Mouse (Mus musculus) Patski (cell line): ENCODE data around the gene Ear2. TPM values are rescaled to one million over a fixed set of nuclear protein-coding genes. Genes with fewer than 3 reads are reported as not detected.
"Not testable (repeated sequence)": the region's sequence is repeated elsewhere in the genome, so short reads cannot be mapped to it uniquely, and the experiment has no call there.

Source experiments
- ATAC-seq: fragments of 100-300 bp; one replicate; pipeline ENCODE4 v1.8.0; 2021
- CTCF ChIA-PET: fragments of 350-600 bp; sonication (Branson Sonifier 250); formaldehyde crosslinking; loops from one replicate; lab custom pipeline; 2022; ENCODE audit warnings: inconsistent platforms; lab: Charles Lee
- POLR2A ChIA-PET: fragments of 350-600 bp; sonication (Branson Sonifier 250); formaldehyde crosslinking; loops from one replicate; lab custom pipeline; 2022; ENCODE audit warnings: antibody characterized with exemption, inconsistent platforms; lab: Charles Lee
- DNase-seq: peaks from one replicate; pipeline ENCODE4 v3.0.0-alpha.2; 2011; ENCODE audit warnings: low read depth, low spot score
- H3K27me3 ChIP-seq: fragments of 371-371 bp; one replicate; pipeline ENCODE4 v1.5.1; 2021
- CTCF ChIP-seq: fragments of 100-300 bp; IDR thresholded peaks from one replicate; pipeline ENCODE4 v1.5.1; 2021
- in situ Hi-C: fragments of 300-500 bp; cut with MboI; formaldehyde crosslinking; loops from 3 replicates; pipeline ENCODE4 v1.11.1; 2018; ENCODE audit warnings: low pct_unique_long_range_greater_than_20kb, mixed read lengths
- polyA plus RNA-seq: library from polyadenylated mRNA; unstranded; gene quantifications from one replicate; pipeline ENCODE4 v1.2.3, GENCODE M21; 2021

The Ear2 gene
- polyA plus RNA-seq = not detected

DNA sequence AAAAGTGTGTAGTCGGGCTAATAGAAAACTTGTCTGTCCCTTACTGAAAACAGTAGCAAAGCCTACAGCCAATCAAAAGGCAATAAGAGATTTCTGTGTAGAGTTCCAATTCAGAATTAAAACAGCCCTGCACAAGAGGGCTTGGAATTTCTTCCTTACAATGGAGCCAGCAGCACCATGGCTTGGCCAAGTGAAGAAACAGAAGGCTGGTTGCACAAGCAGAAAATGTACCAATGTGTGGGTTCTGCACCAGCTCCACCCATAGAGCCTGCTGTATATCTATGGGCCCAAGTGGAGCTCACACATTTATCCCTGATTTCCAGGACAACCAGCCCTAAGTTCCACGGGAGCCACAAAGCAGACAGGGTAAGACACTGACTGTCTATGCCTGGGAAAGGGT is at the start of gene Ear2:
Gene Ear2 (plus strand): TSS at position 301 of the 400 bp plus-strand sequence.
- CTCF ChIA-PET, POLR2A ChIA-PET, ATAC-seq, DNase-seq, H3K27me3 ChIP-seq, in situ Hi-C loops: not testable (repeated sequence)

DNA sequence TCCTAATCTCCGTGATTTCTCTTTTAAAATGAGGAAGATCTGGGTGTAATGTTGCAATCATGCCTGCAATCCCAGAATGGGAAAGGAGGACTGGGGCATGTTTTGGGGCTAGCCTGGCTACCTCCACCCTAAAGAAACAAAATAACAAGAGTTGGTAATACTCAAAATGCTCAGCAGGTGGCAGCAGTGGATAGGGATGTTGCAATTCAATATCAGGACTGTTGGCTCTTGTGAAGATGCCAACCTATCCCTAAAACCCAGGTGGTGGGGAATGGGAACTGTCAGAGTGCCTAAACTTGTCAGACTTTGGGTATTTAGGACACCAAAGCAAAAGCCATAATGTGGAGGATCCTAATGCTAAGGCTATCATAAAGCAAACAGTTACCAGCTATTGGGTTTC is 34.6 kb upstream of the Ear2 start:
- CTCF ChIA-PET, H3K27me3 ChIP-seq, in situ Hi-C loops, DNase-seq, POLR2A ChIA-PET, ATAC-seq: not testable (repeated sequence)
- peak; percentile 54 for TF ChIP-seq CTCF

DNA sequence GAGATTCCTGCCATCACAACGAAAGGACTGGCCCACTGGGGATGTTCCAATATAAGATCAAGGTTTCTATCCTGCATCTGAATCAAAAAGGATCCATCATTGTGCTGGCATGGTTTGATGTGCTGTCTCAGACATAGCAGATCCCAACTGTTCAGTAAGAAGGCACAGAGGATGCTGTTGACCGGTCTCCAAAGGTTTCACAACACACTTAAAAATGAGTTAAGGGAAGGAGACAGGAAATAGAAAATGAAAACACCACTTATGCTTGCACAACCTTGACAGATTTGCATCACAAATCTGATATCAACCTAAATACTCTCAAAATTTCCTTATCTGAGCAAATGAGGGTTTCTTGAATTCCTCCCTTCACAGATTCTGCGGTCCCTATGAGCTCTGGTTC is 31.9 kb upstream of the Ear2 start:
- CTCF ChIA-PET, ATAC-seq, in situ Hi-C loops, DNase-seq, POLR2A ChIA-PET, H3K27me3 ChIP-seq: not testable (repeated sequence)

DNA sequence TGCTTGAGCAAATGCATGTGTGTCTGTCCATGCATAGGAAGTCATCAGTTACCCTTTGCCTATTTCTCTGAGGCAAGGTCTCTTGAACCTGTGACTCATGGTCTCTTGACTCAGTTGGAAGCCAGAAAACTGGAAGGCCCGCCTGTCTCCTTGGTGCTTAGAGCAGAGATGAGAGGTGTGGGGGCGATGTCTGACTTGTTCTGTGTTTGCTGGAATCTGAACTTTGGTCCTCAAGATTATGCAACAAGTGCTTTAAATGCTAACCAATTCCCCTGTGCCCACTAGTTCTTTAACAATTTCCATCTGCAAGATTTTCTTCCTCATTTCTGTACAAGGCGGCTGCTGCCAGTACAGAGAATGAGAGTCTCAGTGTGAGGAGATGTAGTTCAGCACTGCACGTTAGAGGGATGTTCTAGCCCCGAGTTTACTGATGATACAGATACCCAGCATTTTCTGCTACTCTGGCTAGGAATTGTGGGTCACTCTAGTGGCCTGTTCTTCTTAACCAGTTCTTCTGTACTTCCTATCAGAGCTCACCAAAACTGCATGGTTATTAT is 24.6 kb upstream of the Ear2 start:
- DNase-seq, POLR2A ChIA-PET, CTCF ChIA-PET, H3K27me3 ChIP-seq, in situ Hi-C loops, ATAC-seq: not testable (repeated sequence)

DNA sequence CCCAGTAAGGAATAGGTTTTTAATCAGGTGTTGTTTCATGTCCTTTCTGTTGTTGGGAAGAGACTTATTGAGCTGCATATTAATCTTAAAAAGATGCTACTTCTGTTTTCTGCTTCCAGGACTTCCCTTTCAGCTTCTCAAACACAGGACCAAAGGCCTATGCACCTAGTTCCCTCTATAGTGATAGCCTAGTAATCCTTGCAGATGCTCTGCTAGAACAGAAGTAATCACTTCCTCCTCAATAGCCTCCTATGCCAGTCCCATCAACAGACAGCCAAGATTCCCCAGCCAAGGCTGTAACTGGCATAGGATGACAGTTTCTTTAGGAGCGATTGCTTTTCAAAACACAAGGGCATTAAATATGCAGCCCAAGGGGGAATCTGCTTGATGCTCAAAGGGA is 15.9 kb upstream of the Ear2 start:
- ATAC-seq, DNase-seq, CTCF ChIA-PET, in situ Hi-C loops, H3K27me3 ChIP-seq, POLR2A ChIA-PET: not testable (repeated sequence)

DNA sequence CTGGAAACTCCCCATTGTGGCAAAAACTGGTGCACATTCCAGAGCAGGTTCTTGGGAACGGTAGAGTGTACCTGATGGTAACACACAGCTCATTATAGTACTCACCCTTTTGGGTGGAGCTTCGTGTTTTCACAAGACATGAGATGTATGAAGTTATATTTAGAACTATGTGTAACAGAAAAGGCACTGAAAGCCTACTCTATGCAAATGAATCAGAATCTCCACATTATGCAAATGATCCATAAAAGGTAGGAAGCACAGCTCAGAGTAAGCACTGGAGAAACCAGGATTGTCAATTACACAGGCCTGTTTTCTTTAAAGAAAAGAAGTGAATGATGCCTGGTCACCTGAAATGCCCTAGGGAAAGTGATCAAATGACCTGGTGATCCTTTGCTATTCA is 14.9 kb upstream of the Ear2 start:
- POLR2A ChIA-PET, DNase-seq, CTCF ChIA-PET, ATAC-seq, in situ Hi-C loops, H3K27me3 ChIP-seq: not testable (repeated sequence)

DNA sequence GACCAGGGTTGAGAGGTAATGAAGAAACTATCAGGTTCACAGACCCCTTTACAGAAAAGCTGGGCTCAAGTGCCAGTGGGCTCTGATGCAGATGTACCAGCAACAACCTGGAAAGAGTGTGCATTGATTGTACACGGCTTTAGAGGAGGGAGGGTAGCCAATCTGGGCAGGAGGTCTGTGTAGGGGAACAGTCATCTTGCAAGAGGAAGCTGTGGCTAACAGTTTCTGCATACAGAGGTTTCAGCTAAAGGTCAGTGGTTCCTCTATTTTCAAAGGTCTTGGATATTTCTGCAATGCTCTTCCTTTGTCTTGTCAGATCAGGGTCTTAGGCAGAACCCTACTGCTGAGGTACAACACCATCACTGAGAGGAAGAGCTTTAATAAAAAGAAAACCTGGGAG is 10.9 kb upstream of the Ear2 start:
- in situ Hi-C loops, POLR2A ChIA-PET, ATAC-seq, DNase-seq, CTCF ChIA-PET, H3K27me3 ChIP-seq: not testable (repeated sequence)

DNA sequence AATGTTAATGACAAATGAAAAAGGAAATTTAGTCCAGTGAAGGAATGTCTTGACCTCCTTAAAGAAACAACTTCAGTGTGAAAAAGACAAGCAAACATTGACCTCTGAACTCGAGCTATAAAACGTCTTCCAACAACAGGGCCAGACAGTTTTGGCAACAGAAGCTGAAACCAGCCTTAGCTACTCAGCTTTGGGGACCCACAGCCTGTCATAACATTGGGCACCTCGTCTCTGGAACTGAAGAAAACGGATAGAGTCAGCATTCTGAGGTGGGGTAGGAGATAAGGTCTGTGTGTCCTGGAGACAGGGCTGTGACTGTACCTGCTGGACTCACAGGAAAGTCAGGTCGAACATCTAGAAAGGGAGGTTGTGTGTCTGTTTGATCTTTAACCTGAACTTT is 8.0 kb upstream of the Ear2 start:
- POLR2A ChIA-PET, ATAC-seq, H3K27me3 ChIP-seq, DNase-seq, in situ Hi-C loops, CTCF ChIA-PET: not testable (repeated sequence)

DNA sequence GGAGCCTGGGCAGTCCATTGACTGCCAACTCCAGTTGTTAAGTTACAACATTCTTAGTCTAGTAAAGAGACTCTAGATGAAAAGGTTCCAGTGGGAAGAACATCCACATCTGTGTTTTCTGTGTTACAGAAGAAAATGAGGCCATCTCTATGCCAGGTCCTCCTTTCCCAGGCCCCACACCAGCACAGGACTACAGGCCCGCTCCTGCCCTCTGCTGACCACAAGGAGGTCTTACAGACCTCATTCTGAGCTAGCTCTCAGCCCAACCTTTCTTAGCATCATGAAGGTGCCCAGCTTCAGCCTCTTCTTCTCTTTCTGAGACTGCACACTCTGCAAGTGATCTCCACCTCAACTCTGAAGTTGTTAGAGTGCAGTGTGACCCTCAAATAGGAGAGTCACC is 2.4 kb upstream of the Ear2 start:
- DNase-seq, ATAC-seq, H3K27me3 ChIP-seq, CTCF ChIA-PET, POLR2A ChIA-PET, in situ Hi-C loops: not testable (repeated sequence)

DNA sequence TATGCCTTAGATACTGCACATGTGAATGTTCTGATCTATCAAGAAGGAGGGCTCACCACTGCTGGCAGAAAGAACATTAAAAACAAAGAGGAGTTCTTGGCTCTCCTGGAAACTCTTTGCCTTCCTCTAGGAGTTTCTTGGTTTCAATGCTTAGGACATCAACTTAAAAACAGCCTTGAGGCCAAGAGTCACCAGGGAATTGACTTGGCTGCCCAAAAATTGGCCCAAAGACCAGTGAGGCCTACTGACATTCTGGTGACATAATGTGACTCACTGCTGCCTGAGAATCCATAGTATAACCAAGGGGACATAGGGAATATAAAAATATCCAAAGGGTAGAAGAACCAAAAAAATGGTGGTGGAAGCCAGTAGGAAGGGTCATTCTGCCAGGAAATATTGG is 8.5 kb downstream of the Ear2 start:
- H3K27me3 ChIP-seq = no peaks in the 10 kb centered on the region
- in situ Hi-C loops = no loop called here
- no peak for DNase-seq
- CTCF ChIA-PET = no interaction called here
- no peak for TF ChIP-seq CTCF
- POLR2A ChIA-PET = no interaction called here
- ATAC-seq = no peak

DNA sequence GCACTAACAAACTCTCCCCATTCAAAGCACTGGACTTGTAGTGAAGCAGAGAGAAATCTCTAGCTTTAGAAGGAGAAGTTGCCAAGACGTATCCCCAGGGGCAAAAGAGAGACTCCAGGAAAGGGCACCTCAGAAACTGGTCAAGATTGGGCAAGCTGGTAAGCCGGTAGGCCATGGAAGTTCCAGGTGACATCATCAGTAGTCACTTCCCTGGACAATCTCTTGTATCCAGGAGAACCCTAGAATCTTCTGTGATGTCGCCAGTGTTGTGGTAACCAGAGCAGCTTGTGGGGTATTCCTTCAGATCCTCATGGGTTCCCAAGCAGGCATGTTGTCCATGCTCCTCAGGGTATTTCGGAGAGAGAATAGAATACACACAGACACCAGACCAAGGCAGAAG is 21.1 kb downstream of the Ear2 start, which contains the start of gene Gm3327:
Gene Gm3327 (plus strand): TSS at position 301 of the 400 bp plus-strand sequence.
- H3K27me3 ChIP-seq, in situ Hi-C loops, DNase-seq, POLR2A ChIA-PET, ATAC-seq, CTCF ChIA-PET: not testable (repeated sequence)

Other genes starting within 250 kb of the Ear2 start
- gene Ear1, start 227.1 kb upstream of the Ear2 start, polyA plus RNA-seq = not detected
- gene Ear10, start 179.1 kb upstream of the Ear2 start, polyA plus RNA-seq = not detected
- gene Gm8113, start 177.3 kb upstream of the Ear2 start, polyA plus RNA-seq = 6.6 TPM
- gene Ang5, start 145.6 kb upstream of the Ear2 start, polyA plus RNA-seq = not detected
- gene Ang6, start 100.4 kb upstream of the Ear2 start, polyA plus RNA-seq = not detected
- gene Gm3327, start 21.2 kb downstream of the Ear2 start, polyA plus RNA-seq = not detected
- not detected for gene Gm8212, start 95.0 kb downstream of the Ear2 start, polyA plus RNA-seq
- 0.14 TPM for gene 4930503E14Rik, start 110.6 kb downstream of the Ear2 start, polyA plus RNA-seq
- gene Gm8220, start 182.9 kb downstream of the Ear2 start, polyA plus RNA-seq = not detected
- 0.12 TPM for gene Gm5930, start 235.9 kb downstream of the Ear2 start, polyA plus RNA-seq